Mouse (Mus musculus) brown adipose tissue, adult 24 weeks (tissue): ENCODE data around the gene Lrp2. TPM values are rescaled to one million over a fixed set of nuclear protein-coding genes. Genes with fewer than 3 reads are reported as not detected.

ENCODE experiments used
- H3K27ac ChIP-seq: fragments of 200-500 bp; replicated peaks from 2 replicates; pipeline ENCODE4 v1.5.1; 2012; ENCODE audit warnings: low read depth, mild to moderate bottlenecking, low read length
- H3K4me1 ChIP-seq: fragments of 200-500 bp; 2 replicates; pipeline ENCODE4 v1.6.1; 2012; ENCODE audit warnings: low read length, mixed read lengths; ENCODE audit not compliant: control insufficient read depth, insufficient read depth, insufficient read length
- H3K4me3 ChIP-seq: fragments of 200-500 bp; 2 replicates; pipeline ENCODE4 v1.5.1; 2012; ENCODE audit warnings: low read depth, mild to moderate bottlenecking, low read length, moderate library complexity; ENCODE audit not compliant: insufficient read depth
- polyA plus RNA-seq: library from polyadenylated mRNA; stranded (reverse); fragments of >200 nt; gene quantifications from 2 replicates; pipeline ENCODE4 v1.2.4, GENCODE M21; 2012; ENCODE audit not compliant: missing spikeins, insufficient read depth, insufficient read length

The Lrp2 gene
- polyA plus RNA-seq, 1 experiment: not detected

DNA sequence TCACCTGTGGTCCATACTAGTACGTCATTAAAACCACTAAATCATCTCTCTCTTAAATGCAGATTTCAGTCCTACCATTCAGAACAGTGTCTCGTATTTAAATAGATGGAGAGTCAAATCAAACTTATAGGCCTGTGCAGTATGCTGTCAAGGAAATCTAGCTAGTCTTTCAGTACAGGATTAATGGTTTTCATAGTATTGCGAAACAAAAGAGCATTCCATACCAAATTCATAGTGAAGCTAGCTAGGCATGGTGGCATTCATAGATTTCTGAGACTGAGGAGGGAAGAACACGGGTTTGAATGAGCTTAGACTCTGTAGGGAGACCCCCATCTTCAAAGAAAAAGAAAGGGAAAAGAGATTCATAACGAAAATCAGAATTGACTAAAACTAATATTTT, 74.1 kb downstream of the Lrp2 start:
- no peak overlapping the region for H3K27ac ChIP-seq
- H3K4me1 ChIP-seq: no peaks in the 10 kb centered on the region
- H3K4me3 ChIP-seq: no peak overlapping the region

DNA sequence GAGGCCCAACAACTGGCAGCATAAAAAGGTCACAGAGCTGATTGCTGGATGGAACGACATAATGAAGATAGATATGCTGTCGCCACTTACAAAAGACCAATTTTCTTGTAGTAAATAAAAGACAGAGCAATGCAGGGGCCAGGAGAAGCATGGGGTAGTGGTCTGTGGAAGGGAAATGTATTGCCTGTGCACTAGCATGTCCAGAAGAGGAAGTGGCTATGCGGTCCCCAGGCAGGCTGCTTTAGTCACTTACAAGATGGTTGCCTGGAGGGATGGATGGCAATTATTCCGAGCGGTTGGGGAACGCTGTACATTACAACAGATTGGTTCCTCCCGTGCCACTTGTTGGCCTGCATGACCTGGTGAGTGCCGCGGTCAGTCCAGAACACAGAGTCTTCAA, 85.5 kb downstream of the Lrp2 start:
- no peak overlapping the region for H3K27ac ChIP-seq

DNA sequence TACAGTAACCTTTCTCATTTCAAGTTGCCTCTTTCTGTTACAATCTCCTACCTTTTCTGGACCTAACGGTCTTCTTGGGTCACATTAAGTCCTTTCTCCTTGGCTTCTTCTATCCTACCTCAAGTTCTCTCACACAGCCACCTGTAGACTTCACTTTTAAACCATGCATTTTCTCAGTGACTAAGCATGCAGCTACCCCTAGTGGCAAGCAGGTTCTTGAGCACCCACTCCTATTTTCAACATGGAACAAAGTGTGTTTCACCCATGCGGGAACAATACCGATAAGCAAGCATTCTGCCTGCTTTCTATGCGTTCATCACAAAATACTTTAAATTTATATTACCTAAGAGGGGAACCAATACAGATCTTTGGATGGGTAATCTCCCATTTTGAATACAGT, 92.7 kb downstream of the Lrp2 start:
- H3K4me1 ChIP-seq: no peaks in the 10 kb centered on the region
- no peak overlapping the region for H3K27ac ChIP-seq
- no peak overlapping the region for H3K4me3 ChIP-seq

More for the DNA sequence above, 85.5 kb downstream of the Lrp2 start:
- Histone ChIP-seq H3K4me3 (no peak overlapping the region), H3K4me1 (no peaks in the 10 kb centered on the region)

DNA sequence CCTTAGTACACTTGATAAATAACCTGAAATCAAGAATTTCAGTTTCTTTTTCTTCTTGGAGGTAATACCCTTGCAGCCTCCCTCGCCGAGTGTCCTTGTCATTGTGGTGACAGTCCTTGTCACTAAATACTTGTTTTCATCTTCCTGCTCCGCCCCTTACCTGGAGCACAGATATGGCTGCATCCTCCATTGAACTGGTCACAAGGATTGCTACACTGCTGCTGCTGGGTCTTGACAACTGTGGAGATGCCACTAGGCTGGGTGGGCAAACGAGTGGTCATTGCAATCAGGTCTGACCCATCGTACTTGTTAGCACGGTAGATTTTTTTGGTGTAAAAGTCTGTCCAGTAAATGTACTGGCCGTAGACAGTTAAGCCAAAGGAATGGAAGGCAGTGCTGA, 104.9 kb downstream of the Lrp2 start:
- no peak overlapping the region for H3K27ac ChIP-seq

DNA sequence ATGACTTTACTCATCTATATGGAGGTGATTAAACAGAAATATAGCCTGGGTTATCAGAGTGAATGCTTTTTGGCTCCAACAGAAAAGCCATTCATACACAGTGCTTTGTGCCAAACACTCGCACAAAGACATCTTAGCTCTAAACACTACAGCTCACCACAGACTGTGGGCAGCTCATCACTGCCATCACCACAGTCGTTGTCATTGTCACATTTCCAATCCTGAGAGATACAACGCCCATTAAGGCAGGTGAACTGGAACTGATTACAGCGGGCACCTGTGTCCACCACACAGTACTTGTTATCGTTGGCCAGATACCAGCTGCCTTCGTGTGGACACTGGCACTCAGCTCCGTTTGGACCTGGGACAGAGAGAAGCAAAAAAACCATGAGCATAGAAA, 106.0 kb downstream of the Lrp2 start:
- H3K4me1 ChIP-seq: no peaks in the 10 kb centered on the region
- no peak overlapping the region for H3K27ac ChIP-seq
- H3K4me3 ChIP-seq: no peak overlapping the region

More for the DNA sequence above, 104.9 kb downstream of the Lrp2 start:
- Histone ChIP-seq H3K4me3 (no peak overlapping the region), H3K4me1 (no peaks in the 10 kb centered on the region)

DNA sequence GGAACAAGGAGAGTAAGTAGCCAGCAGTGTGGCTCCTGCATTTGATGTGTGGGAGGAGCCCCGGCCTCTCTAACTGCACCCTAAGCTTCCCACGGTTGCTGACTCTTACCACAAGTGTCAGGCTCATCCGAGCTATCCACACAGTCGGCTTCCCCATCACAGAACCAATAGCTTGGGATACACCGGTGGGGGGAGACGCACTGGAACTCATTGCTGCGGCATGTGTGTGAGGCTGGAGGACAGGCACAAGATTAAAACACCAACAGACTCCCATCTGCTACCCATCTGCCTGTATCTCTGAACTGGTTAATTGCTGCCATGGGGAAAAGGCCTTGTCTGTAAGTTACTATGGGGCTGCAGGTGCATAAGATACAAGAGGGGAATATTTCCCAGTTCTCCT, 109.0 kb downstream of the Lrp2 start:
- no peaks in the 10 kb centered on the region for H3K4me1 ChIP-seq
- no peak overlapping the region for H3K4me3 ChIP-seq
- no peak overlapping the region for H3K27ac ChIP-seq

DNA sequence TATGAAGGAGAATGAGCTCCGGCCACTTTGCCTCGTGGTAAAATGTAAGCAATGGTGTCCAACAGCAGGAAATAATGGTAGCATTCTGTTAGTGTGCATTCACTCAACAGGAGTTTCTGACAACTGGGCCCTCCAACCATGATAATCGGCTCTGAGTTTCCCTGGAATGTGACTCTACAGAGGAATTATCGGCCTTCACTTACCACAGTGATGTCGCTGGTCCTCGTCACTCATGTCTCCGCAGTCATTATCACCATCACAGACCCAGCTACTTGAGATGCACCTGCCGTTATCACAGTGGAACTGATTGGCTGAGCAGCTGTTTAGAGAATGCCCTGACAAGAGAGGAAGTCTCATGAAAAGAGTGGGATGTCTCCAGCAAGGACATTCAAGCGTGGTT, 110.7 kb downstream of the Lrp2 start:
- Histone ChIP-seq H3K27ac (no peak overlapping the region), H3K4me1 (no peaks in the 10 kb centered on the region), H3K4me3 (no peak overlapping the region)

DNA sequence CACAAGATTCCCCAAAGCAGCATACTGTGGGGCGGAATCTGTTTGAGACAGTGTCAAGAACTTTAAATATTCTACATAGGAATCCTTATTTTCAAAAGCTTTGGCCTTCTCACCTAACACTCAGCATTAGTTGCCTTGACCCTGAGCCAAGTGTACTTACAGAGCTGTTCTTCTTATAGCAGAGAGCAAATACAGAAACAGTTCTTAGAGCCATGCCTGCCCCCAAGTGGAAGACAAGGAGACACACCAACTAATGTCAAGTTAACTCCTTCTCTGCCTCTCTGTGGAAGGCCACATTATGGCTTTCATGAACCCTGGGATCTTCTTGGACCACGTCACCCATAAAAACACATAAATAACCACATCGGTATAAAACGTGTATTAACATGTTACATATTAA, 114.0 kb downstream of the Lrp2 start:
- H3K4me1 ChIP-seq: no peaks in the 10 kb centered on the region
- no peak overlapping the region for H3K27ac ChIP-seq
- H3K4me3 ChIP-seq: no peak overlapping the region

DNA sequence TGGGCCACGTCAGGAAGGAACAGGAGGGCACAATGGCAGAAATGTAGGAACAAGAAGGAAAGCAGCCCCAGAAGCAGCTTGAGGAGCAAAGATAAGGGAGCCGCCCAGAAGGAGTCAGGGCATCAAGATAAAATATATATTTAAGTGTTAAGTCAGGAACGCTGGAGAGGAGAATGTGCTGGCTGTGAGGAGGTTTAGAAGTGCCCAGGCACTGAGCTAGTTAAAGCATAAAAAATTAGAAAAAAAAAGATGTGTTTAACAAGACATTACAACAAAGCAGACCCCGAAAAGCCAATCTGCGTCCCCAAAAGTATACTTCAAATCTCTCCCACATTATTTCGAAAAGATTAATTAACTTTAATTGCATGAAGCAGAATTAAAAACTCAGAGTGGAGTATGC, 122.3 kb downstream of the Lrp2 start:
- Histone ChIP-seq H3K4me1 (no peaks in the 10 kb centered on the region), H3K27ac (no peak overlapping the region), H3K4me3 (no peak overlapping the region)

DNA sequence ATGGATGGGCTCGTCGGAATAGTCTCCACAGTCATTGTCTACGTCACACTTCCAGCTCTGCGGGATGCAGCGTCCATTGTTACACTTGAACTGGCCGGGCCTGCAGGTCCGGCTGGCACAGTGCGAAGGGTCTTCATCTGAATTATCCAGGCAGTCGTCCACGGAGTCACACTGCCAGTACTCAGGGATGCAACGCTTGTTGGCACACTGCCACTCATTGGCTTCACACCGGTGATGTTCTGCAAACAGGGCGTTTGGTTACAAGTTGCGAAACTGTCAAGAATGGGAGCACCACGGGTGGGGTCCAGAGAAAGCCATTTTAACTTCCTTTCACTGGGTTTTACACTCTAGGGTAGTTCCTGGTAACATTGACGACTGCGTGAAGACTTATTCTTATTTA, 126.4 kb downstream of the Lrp2 start:
- Histone ChIP-seq H3K27ac (no peak overlapping the region), H3K4me3 (no peak overlapping the region), H3K4me1 (no peaks in the 10 kb centered on the region)

DNA sequence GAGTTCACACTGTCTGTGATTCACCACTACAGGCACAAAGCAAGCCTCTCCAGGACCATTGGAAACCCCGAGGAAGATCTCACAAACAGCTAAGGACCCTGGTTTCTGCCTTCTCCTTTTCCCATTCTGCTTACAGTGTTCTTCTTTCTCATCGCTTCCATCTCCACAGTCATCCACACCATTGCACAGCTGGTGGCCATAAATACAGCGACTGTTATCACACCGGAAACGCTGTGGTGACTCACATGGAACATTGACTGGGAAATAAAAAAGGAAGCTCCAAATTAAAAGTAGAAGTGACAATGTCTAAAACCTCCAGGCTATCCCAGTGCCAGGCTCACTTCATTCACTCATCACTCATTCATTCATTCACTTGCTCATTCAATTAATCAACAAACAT, 134.7 kb downstream of the Lrp2 start:
- no peak overlapping the region for H3K4me3 ChIP-seq
- no peak overlapping the region for H3K27ac ChIP-seq
- H3K4me1 ChIP-seq: no peaks in the 10 kb centered on the region

DNA sequence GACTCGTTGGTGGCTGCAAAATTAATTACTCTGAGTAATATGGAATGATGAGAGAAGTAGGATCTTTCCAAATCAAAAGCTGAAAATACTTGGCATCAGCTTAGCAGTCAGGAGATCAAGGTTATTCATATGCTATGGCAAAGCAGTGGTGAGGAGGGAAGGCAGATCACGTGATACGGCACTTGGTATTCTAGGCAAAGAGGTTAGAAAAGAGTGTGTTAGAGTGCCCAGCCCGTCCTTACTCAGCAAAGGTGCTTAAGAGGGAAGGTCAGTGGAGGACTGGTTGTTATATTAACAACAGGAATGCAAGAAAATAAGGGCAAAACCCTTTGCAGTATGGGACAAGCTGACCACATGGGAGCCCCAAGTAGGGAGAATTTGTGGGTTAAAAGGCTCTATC, 137.3 kb downstream of the Lrp2 start:
- Histone ChIP-seq H3K4me1 (no peaks in the 10 kb centered on the region), H3K27ac (no peak overlapping the region), H3K4me3 (no peak overlapping the region)

DNA sequence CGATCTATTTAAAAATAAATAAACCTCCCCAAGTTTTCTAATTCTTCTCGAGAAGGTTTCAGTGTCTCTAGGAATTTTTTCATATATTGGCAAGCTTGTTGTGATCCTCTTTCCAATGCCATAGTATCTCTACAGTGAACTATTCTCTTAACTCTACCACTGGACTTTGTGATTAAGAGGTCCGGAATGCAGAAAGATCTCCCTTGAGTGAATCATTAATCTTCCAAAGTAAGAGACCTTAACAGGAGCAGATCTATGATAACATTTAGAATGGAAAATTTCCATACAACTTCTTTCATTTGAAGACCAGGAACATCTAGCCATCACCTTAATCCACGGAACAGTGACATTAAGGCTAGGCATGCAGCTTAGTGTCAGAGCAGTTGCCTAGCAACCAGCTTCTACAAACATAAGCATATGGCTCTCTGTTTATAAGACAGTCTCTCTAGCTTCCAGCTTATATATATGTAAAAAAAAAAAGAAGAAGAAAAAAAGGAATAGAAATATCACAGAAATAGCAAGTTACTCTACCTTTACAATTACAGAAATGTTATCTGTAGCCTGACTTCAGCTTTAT, 139.9 kb downstream of the Lrp2 start:
- Histone ChIP-seq H3K27ac (no peak overlapping the region), H3K4me3 (no peak overlapping the region), H3K4me1 (no peaks in the 10 kb centered on the region)

DNA sequence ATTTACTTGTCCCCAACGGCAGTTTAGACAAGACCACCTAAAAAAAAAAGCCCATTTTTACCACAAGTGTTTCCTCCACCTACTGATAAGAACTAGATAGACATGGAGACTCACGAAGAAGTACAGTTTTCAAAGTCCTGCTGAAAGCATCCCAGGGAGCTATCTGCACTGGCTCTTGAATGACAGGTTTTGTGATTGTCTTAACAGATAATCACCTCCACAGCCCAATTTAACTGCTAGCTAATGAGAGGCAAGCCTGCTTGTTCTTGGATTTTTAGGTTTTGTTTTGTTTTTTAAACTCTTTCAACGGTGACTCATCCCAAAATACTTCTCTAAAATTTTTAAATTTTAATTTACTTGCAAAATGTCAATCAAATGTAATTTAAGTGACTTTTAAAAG, 144.2 kb downstream of the Lrp2 start:
- no peak overlapping the region for H3K27ac ChIP-seq
- no peak overlapping the region for H3K4me3 ChIP-seq
- H3K4me1 ChIP-seq: no peaks in the 10 kb centered on the region

DNA sequence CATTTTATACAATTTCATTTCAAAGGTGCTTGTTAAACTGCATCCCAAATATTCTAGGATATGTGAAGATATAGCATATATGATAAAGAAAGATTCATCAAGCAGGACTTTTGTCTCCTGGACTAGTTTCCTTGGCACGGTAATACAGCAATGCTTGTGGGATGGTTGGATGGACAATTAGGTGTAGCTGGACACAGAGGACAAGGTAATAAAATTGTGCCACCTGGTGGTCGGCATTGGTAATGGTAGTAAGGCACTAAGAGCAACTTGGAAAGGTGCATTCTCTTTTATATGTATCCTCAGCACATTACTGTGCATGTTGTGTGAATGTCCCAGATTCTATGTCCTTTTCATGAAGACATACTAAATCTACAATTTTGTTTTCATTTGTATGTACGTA, 157.7 kb downstream of the Lrp2 start:
- Histone ChIP-seq H3K27ac (no peak overlapping the region), H3K4me3 (no peak overlapping the region), H3K4me1 (no peaks in the 10 kb centered on the region)

DNA sequence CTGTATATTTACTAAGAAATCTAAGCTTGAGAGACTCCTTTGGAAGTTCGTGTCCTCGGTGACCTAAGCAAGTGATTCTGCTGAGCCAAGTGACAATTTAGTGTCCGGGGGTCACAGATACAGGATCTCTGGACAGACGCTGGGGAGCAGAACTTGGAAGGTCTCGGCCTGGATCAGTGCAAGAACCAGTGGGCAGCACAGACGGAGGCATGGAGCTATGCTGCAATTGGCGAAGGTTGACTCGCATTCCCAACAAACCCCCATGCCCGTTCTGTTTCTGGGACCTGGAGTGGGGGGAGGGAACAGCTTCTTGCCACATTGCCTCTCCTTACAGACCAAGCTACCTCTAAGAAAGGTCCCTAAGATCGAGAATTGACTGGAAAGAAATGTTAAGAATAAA, 158.7 kb downstream of the Lrp2 start:
- H3K4me1 ChIP-seq: no peaks in the 10 kb centered on the region
- no peak overlapping the region for H3K4me3 ChIP-seq
- no peak overlapping the region for H3K27ac ChIP-seq

DNA sequence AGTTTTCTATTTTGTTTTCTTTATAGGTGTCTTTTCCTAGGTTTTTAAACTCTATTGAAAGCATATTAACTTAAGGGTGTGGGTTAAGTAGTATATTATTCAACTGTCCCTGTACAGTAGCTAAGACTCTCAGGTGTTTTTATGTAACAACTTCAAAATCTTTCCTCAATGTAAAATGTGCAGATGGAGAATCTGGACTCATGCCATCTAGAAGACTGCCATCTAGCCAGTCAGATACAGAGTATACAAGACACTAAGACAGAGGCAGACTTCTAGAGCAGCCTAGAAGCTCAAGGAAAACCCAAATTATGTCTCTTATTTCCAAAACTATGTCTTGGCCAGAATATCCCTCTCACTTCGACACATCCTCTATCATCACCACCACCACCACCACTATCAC, 159.8 kb downstream of the Lrp2 start:
- no peak overlapping the region for H3K27ac ChIP-seq
- no peaks in the 10 kb centered on the region for H3K4me1 ChIP-seq
- H3K4me3 ChIP-seq: no peak overlapping the region
